Mouse (Mus musculus) heart, adult 2 months (tissue): ENCODE measurements around the gene Camta1.

Source experiments
- CTCF ChIP-seq: fragments of 200-600 bp; IDR thresholded peaks from 2 replicates; pipeline ENCODE4 v1.8.1; 2022; ENCODE audit warnings: antibody characterized with exemption, mild to moderate bottlenecking, moderate library complexity
- EP300 ChIP-seq: fragments of 200-500 bp; IDR thresholded peaks from 2 replicates; pipeline ENCODE4 v1.6.1; 2011; ENCODE audit warnings: low read depth, low read length, control low read depth; ENCODE audit not compliant: insufficient read depth

- TF ChIP-seq CTCF (no peak), EP300 (peak; percentile 48; the same call in 1 of the 2 replicates)
Measured at GRCm38 (mm10) chr4:151437859-151438258, 423.8 kb downstream of the Camta1 start.
